Mouse (Mus musculus): ENCODE measurements at regions not wholly inside any gene's neighbourhood (a gene's known extent, or its start where the extent isn't known, plus 50 kb on each side); places are given as distances from the start of the nearest gene placed in this dataset.

DNA sequence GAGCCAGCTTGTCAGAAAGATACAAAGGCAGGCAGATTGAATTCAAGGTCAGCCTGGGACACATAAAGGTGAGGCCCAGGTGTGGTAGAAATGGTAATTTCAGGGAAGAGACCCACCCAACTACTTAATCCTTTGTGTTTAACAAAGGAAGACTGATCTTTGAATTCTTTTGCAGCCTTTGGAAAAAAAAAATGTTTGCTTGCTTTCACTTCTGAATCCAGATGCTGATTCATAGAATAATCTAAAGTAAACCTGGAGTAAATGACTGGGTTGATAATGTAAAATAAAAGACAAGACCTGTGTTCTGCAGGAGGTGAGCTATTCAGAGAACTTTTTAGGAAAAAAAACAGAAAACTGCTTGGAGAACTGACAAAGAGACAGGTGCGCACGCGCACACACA lies 310.9 kb upstream of the Klf6 start:
- ATAC-seq (ENCODE audit: low FRiP score, low TSS enrichment), result peak; percentile 72; the same call in 1 of the 2 replicates
- 54% methylated on average over 3 of the region's 3 CpGs for WGBS

GRCm38 (mm10) chr13:5551131-5551530 lies 310.2 kb upstream of the Klf6 start:
- Histone ChIP-seq H3K36me3 (ENCODE audit: control insufficient read depth, insufficient read depth, low read length) (no peaks in the 10 kb centered on the region), H3K27ac (replicated peaks) (peak overlapping the region; percentile 31), H3K9ac (ENCODE audit: low read length) (no peak overlapping the region), H3K4me3 (ENCODE audit: low read depth, low read length) (no peak overlapping the region), H3K4me2 (replicated peaks; ENCODE audit: low read depth) (no peak overlapping the region), H3K4me1 (replicated peaks; ENCODE audit: control insufficient read depth, insufficient read depth) (no peaks in the 10 kb centered on the region), H3K9me3 (ENCODE audit: control insufficient read depth, low read length) (no peaks in the 10 kb centered on the region), H3K27me3 (ENCODE audit: control insufficient read depth, insufficient read depth, low read length) (no peaks in the 10 kb centered on the region)
- no peak for TF ChIP-seq CTCF (IDR thresholded peaks at IDR 0.05; ENCODE audit: low read depth)
- no peak for TF ChIP-seq EP300 (optimal IDR thresholded peaks at IDR 0.05)
- ATAC-seq (ENCODE audit: low FRiP score, low TSS enrichment), result peak; percentile 43; the same call in 1 of the 2 replicates
- DNase-seq (ENCODE audit: low spot score), result peak; percentile 15
- WGBS, result 88% methylated on average over 4 of the region's 4 CpGs

More for the DNA sequence above, 310.9 kb upstream of the Klf6 start:
- H3K9ac ChIP-seq (ENCODE audit: low read length), result no peak overlapping the region
- H3K4me2 ChIP-seq (replicated peaks; ENCODE audit: low read depth), result no peak overlapping the region
- TF ChIP-seq EP300 (optimal IDR thresholded peaks at IDR 0.05), result peak; percentile 61
- TF ChIP-seq CTCF (IDR thresholded peaks at IDR 0.05; ENCODE audit: low read depth), result no peak
- peak; percentile 19 for DNase-seq (ENCODE audit: low spot score)
- no peaks in the 10 kb centered on the region for H3K9me3 ChIP-seq (ENCODE audit: control insufficient read depth, low read length)
- peak overlapping the region; percentile 72 for H3K27ac ChIP-seq (replicated peaks)
- H3K4me1 ChIP-seq (replicated peaks; ENCODE audit: control insufficient read depth, insufficient read depth), result no peaks in the 10 kb centered on the region
- H3K27me3 ChIP-seq (ENCODE audit: control insufficient read depth, insufficient read depth, low read length), result no peaks in the 10 kb centered on the region
- no peak overlapping the region for H3K4me3 ChIP-seq (ENCODE audit: low read depth, low read length)
- H3K36me3 ChIP-seq (ENCODE audit: control insufficient read depth, insufficient read depth, low read length), result no peaks in the 10 kb centered on the region

- no peaks in the 10 kb centered on the region for H3K36me3 ChIP-seq (ENCODE audit: control insufficient read depth, insufficient read depth, low read length)
- H3K4me2 ChIP-seq (replicated peaks; ENCODE audit: low read depth), result no peak overlapping the region
- no peak overlapping the region for H3K27ac ChIP-seq (replicated peaks)
- H3K4me3 ChIP-seq (ENCODE audit: low read depth, low read length), result no peak overlapping the region
- no peaks in the 10 kb centered on the region for H3K9me3 ChIP-seq (ENCODE audit: control insufficient read depth, low read length)
- H3K4me1 ChIP-seq (replicated peaks; ENCODE audit: control insufficient read depth, insufficient read depth), result no peaks in the 10 kb centered on the region
- no peaks in the 10 kb centered on the region for H3K27me3 ChIP-seq (ENCODE audit: control insufficient read depth, insufficient read depth, low read length)
- TF ChIP-seq CTCF (IDR thresholded peaks at IDR 0.05; ENCODE audit: low read depth), result no peak
- TF ChIP-seq EP300 (optimal IDR thresholded peaks at IDR 0.05), result no peak
- no peak for DNase-seq (ENCODE audit: low spot score)
- no peak overlapping the region for H3K9ac ChIP-seq (ENCODE audit: low read length)
- ATAC-seq (ENCODE audit: low FRiP score, low TSS enrichment), result no peak
Observed at GRCm38 (mm10) chr13:5553461-5553860, 307.8 kb upstream of the Klf6 start.

DNA sequence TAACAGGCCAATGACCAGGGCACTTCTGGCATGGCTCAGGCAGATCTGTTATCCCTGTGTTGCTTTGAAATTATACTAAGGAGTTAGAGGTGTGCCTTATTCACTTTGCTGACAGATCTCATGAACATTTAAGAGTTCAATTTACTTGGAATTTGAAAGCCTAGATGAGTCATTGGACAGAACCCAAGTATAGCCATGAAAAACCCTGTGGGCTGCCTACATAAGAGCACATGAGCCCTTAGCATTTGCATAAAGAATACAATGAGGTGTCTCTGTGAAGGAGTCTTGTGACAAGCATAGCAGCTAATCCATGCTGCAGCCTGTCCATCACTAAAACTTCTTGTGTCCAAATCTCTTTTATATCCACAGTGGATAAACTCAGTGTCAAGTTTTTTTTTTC lies 303.2 kb upstream of the Klf6 start:
- Histone ChIP-seq H3K4me2 (replicated peaks; ENCODE audit: low read depth) (no peak overlapping the region), H3K9ac (ENCODE audit: low read length) (no peak overlapping the region), H3K4me3 (ENCODE audit: low read depth, low read length) (no peak overlapping the region), H3K4me1 (replicated peaks; ENCODE audit: control insufficient read depth, insufficient read depth) (no peaks in the 10 kb centered on the region), H3K27ac (replicated peaks) (no peak overlapping the region), H3K27me3 (ENCODE audit: control insufficient read depth, insufficient read depth, low read length) (no peaks in the 10 kb centered on the region), H3K36me3 (ENCODE audit: control insufficient read depth, insufficient read depth, low read length) (no peaks in the 10 kb centered on the region), H3K9me3 (ENCODE audit: control insufficient read depth, low read length) (no peaks in the 10 kb centered on the region)
- ATAC-seq (ENCODE audit: low FRiP score, low TSS enrichment) (no peak), DNase-seq (ENCODE audit: low spot score) (no peak)
- TF ChIP-seq EP300 (optimal IDR thresholded peaks at IDR 0.05) (no peak), CTCF (IDR thresholded peaks at IDR 0.05; ENCODE audit: low read depth) (no peak)

DNA sequence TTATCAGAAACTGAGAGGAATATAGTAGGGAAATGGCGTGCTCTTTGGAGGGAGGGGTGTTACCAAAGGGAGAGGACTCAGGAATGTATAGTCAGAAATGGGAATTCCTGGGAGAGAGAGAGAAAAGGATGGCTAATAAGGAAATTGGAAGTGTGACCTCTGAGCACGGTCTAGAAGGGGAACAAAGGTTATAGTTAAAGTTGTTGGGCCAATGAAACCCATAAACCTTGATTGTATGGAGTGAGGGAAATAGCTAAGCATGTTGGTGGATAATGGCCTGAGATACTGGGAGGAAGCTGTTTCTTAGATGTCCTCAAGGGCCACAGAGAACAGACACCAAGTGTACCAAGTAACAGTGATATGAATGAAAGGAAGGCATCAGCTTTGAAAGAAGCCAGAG lies 294.8 kb upstream of the Klf6 start:
- WGBS, result 57% methylated on average over 2 of the region's 2 CpGs
- Histone ChIP-seq H3K27ac (replicated peaks) (no peak overlapping the region), H3K9me3 (ENCODE audit: control insufficient read depth, low read length) (no peaks in the 10 kb centered on the region), H3K4me2 (replicated peaks; ENCODE audit: low read depth) (no peak overlapping the region), H3K4me1 (replicated peaks; ENCODE audit: control insufficient read depth, insufficient read depth) (no peaks in the 10 kb centered on the region), H3K27me3 (ENCODE audit: control insufficient read depth, insufficient read depth, low read length) (no peaks in the 10 kb centered on the region), H3K9ac (ENCODE audit: low read length) (no peak overlapping the region), H3K4me3 (ENCODE audit: low read depth, low read length) (no peak overlapping the region), H3K36me3 (ENCODE audit: control insufficient read depth, insufficient read depth, low read length) (no peaks in the 10 kb centered on the region)
- ATAC-seq (ENCODE audit: low FRiP score, low TSS enrichment) (peak; percentile 70; the same call in 1 of the 2 replicates), DNase-seq (ENCODE audit: low spot score) (no peak)
- no peak for TF ChIP-seq CTCF (IDR thresholded peaks at IDR 0.05; ENCODE audit: low read depth)
- TF ChIP-seq EP300 (optimal IDR thresholded peaks at IDR 0.05), result no peak

DNA sequence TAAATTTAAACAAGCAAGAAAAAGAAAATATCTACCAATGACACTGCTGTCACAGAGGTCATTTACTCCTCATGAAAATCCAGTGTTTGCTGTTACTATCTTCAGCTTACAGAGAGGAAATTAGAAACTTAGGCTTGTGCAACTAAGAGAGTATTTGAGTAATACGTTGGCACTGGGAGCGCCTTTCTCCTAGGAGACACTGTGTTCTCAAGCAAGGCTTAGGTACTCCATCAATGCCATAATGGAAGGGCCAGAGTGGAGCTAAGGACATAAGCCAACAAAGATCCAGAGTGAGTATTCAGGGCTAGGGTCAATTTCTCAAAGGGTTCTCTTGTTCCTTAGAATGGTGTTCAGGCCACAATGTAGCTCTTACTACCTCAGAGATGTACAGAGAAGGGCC lies 294.4 kb upstream of the Klf6 start:
- H3K9me3 ChIP-seq (ENCODE audit: control insufficient read depth, low read length), result no peaks in the 10 kb centered on the region
- H3K27ac ChIP-seq (replicated peaks), result no peak overlapping the region
- H3K36me3 ChIP-seq (ENCODE audit: control insufficient read depth, insufficient read depth, low read length), result no peaks in the 10 kb centered on the region
- no peak overlapping the region for H3K9ac ChIP-seq (ENCODE audit: low read length)
- no peak for DNase-seq (ENCODE audit: low spot score)
- H3K4me1 ChIP-seq (replicated peaks; ENCODE audit: control insufficient read depth, insufficient read depth), result no peaks in the 10 kb centered on the region
- peak; percentile 65 for ATAC-seq (ENCODE audit: low FRiP score, low TSS enrichment)
- H3K27me3 ChIP-seq (ENCODE audit: control insufficient read depth, insufficient read depth, low read length), result no peaks in the 10 kb centered on the region
- 79% methylated on average over 2 of the region's 2 CpGs for WGBS
- no peak overlapping the region for H3K4me2 ChIP-seq (replicated peaks; ENCODE audit: low read depth)
- H3K4me3 ChIP-seq (ENCODE audit: low read depth, low read length), result no peak overlapping the region
- TF ChIP-seq EP300 (optimal IDR thresholded peaks at IDR 0.05) (no peak), CTCF (IDR thresholded peaks at IDR 0.05; ENCODE audit: low read depth) (no peak)

All from stomach, postnatal 0 days (tissue).